Mouse (Mus musculus): ENCODE data around the gene Mmp9. TPM values are rescaled to one million over a fixed set of nuclear protein-coding genes. Genes with fewer than 3 reads are reported as not detected.

Mmp9 gene
- polyA plus RNA-seq, 1 experiment from 2014 or later, result 2.0 TPM

GRCm38 (mm10) chr2:164967193-164967592 lies 26.6 kb downstream of the Mmp9 start:
- H3K9me3 ChIP-seq (ENCODE audit: control insufficient read depth, low read length), result no peaks in the 10 kb centered on the region
- ATAC-seq (ENCODE audit: low FRiP score), result no peak
- H3K36me3 ChIP-seq (ENCODE audit: control insufficient read depth, insufficient read depth, low read length), result no peaks in the 10 kb centered on the region
- no peak overlapping the region for H3K9ac ChIP-seq (ENCODE audit: low read length)
- 6% methylated on average over 6 of the region's 6 CpGs for WGBS
- no peak for DNase-seq (ENCODE audit: low spot score, missing footprints)
- no peak overlapping the region for H3K27ac ChIP-seq (ENCODE audit: low read depth, low read length)
- no peak overlapping the region for H3K4me2 ChIP-seq
- no peak overlapping the region for H3K4me3 ChIP-seq (ENCODE audit: low read depth, low read length)
- peaks cover 31% of the 10 kb centered on the region for H3K4me1 ChIP-seq (ENCODE audit: control insufficient read depth, insufficient read depth, low read length)
- H3K27me3 ChIP-seq (ENCODE audit: control insufficient read depth, insufficient read depth, low read length), result peaks cover 64% of the 10 kb centered on the region

- H3K9ac ChIP-seq (ENCODE audit: low read length), result no peak overlapping the region
- DNase-seq (ENCODE audit: low spot score, missing footprints) (peak; percentile 89), ATAC-seq (ENCODE audit: low FRiP score) (no peak; the same call in 1 of the 2 replicates)
- H3K4me1 ChIP-seq (ENCODE audit: control insufficient read depth, insufficient read depth, low read length), result peaks cover 31% of the 10 kb centered on the region
- no peaks in the 10 kb centered on the region for H3K9me3 ChIP-seq (ENCODE audit: control insufficient read depth, low read length)
- peak overlapping the region; percentile 48 for H3K4me2 ChIP-seq
- H3K27me3 ChIP-seq (ENCODE audit: control insufficient read depth, insufficient read depth, low read length), result peaks cover 67% of the 10 kb centered on the region
- 2% methylated on average over 64 of the region's 65 CpGs for WGBS
- H3K4me3 ChIP-seq (ENCODE audit: low read depth, low read length), result peak overlapping the region; percentile 34
- H3K27ac ChIP-seq (ENCODE audit: low read depth, low read length), result no peak overlapping the region
- H3K36me3 ChIP-seq (ENCODE audit: control insufficient read depth, insufficient read depth, low read length), result no peaks in the 10 kb centered on the region
Measured at GRCm38 (mm10) chr2:164967761-164968440, 27.3 kb downstream of the Mmp9 start.

GRCm38 (mm10) chr2:164968451-164968851 lies 27.9 kb downstream of the Mmp9 start:
- peak; percentile 97 for DNase-seq (ENCODE audit: low spot score, missing footprints)
- under 1% methylated on average over 29 of the region's 29 CpGs for WGBS
- peaks cover 31% of the 10 kb centered on the region for H3K4me1 ChIP-seq (ENCODE audit: control insufficient read depth, insufficient read depth, low read length)
- H3K4me3 ChIP-seq (ENCODE audit: low read depth, low read length), result peak overlapping the region; percentile 34
- H3K36me3 ChIP-seq (ENCODE audit: control insufficient read depth, insufficient read depth, low read length), result no peaks in the 10 kb centered on the region
- H3K4me2 ChIP-seq, result peak overlapping the region; percentile 48
- H3K27me3 ChIP-seq (ENCODE audit: control insufficient read depth, insufficient read depth, low read length), result peaks cover 67% of the 10 kb centered on the region
- H3K9ac ChIP-seq (ENCODE audit: low read length), result no peak overlapping the region
- peak; percentile 28; the same call in 1 of the 2 replicates for ATAC-seq (ENCODE audit: low FRiP score)
- no peaks in the 10 kb centered on the region for H3K9me3 ChIP-seq (ENCODE audit: control insufficient read depth, low read length)
- no peak overlapping the region for H3K27ac ChIP-seq (ENCODE audit: low read depth, low read length)

- Histone ChIP-seq H3K9ac (ENCODE audit: low read length) (no peak overlapping the region), H3K36me3 (ENCODE audit: control insufficient read depth, insufficient read depth, low read length) (no peaks in the 10 kb centered on the region), H3K9me3 (ENCODE audit: control insufficient read depth, low read length) (no peaks in the 10 kb centered on the region), H3K27me3 (ENCODE audit: control insufficient read depth, insufficient read depth, low read length) (peaks cover 67% of the 10 kb centered on the region), H3K27ac (ENCODE audit: low read depth, low read length) (no peak overlapping the region), H3K4me3 (ENCODE audit: low read depth, low read length) (peak overlapping the region; percentile 34; the same call in 1 of the 2 replicates), H3K4me2 (peak overlapping the region; percentile 48; the same call in 1 of the 2 replicates), H3K4me1 (ENCODE audit: control insufficient read depth, insufficient read depth, low read length) (peaks cover 29% of the 10 kb centered on the region)
- DNase-seq (ENCODE audit: low spot score, missing footprints) (peak; percentile 90), ATAC-seq (ENCODE audit: low FRiP score) (no peak)
- 2% methylated on average over 16 of the region's 21 CpGs for WGBS
Measured at GRCm38 (mm10) chr2:164969348-164969781, 28.8 kb downstream of the Mmp9 start.

- H3K9ac ChIP-seq (ENCODE audit: low read length), result 0 out of 2 replicates have a peak overlapping the region, but pooled peaks have one; percentile 10
- H3K4me2 ChIP-seq, result peak overlapping the region; percentile 44
- WGBS, result 0% methylated on average over 42 of the region's 42 CpGs
- DNase-seq (ENCODE audit: low spot score, missing footprints) (peak; percentile 92), ATAC-seq (ENCODE audit: low FRiP score) (peak; percentile 70; the same call in 1 of the 2 replicates)
- peak overlapping the region; percentile 19 for H3K4me3 ChIP-seq (ENCODE audit: low read depth, low read length)
- no peak overlapping the region for H3K27ac ChIP-seq (ENCODE audit: low read depth, low read length)
- H3K27me3 ChIP-seq (ENCODE audit: control insufficient read depth, insufficient read depth, low read length), result peaks cover 66% of the 10 kb centered on the region
- no peaks in the 10 kb centered on the region for H3K36me3 ChIP-seq (ENCODE audit: control insufficient read depth, insufficient read depth, low read length)
- H3K9me3 ChIP-seq (ENCODE audit: control insufficient read depth, low read length), result no peaks in the 10 kb centered on the region
- H3K4me1 ChIP-seq (ENCODE audit: control insufficient read depth, insufficient read depth, low read length), result peaks cover 22% of the 10 kb centered on the region
Measured at GRCm38 (mm10) chr2:164970631-164971196, 30.1 kb downstream of the Mmp9 start.

GRCm38 (mm10) chr2:164972646-164973045 lies 32.1 kb downstream of the Mmp9 start:
- Histone ChIP-seq H3K4me2 (no peak overlapping the region), H3K27ac (ENCODE audit: low read depth, low read length) (no peak overlapping the region), H3K4me3 (ENCODE audit: low read depth, low read length) (no peak overlapping the region), H3K27me3 (ENCODE audit: control insufficient read depth, insufficient read depth, low read length) (peaks cover 47% of the 10 kb centered on the region), H3K9me3 (ENCODE audit: control insufficient read depth, low read length) (no peaks in the 10 kb centered on the region), H3K4me1 (ENCODE audit: control insufficient read depth, insufficient read depth, low read length) (peaks cover 20% of the 10 kb centered on the region), H3K36me3 (ENCODE audit: control insufficient read depth, insufficient read depth, low read length) (no peaks in the 10 kb centered on the region), H3K9ac (ENCODE audit: low read length) (no peak overlapping the region)
- no peak for ATAC-seq (ENCODE audit: low FRiP score)
- no peak for DNase-seq (ENCODE audit: low spot score, missing footprints)
- WGBS, result 76% methylated on average over 5 of the region's 5 CpGs

GRCm38 (mm10) chr2:164975611-164976010 lies 35.0 kb downstream of the Mmp9 start:
- ATAC-seq (ENCODE audit: low FRiP score) (no peak), DNase-seq (ENCODE audit: low spot score, missing footprints) (no peak)
- Histone ChIP-seq H3K4me3 (ENCODE audit: low read depth, low read length) (no peak overlapping the region), H3K9me3 (ENCODE audit: control insufficient read depth, low read length) (no peaks in the 10 kb centered on the region), H3K27me3 (ENCODE audit: control insufficient read depth, insufficient read depth, low read length) (peaks cover 17% of the 10 kb centered on the region), H3K9ac (ENCODE audit: low read length) (no peak overlapping the region), H3K4me1 (ENCODE audit: control insufficient read depth, insufficient read depth, low read length) (peaks cover 6% of the 10 kb centered on the region), H3K27ac (ENCODE audit: low read depth, low read length) (no peak overlapping the region), H3K4me2 (no peak overlapping the region), H3K36me3 (ENCODE audit: control insufficient read depth, insufficient read depth, low read length) (no peaks in the 10 kb centered on the region)
- 77% methylated on average over 6 of the region's 6 CpGs for WGBS

GRCm38 (mm10) chr2:164979749-164980148 lies 39.2 kb downstream of the Mmp9 start:
- peaks cover 4% of the 10 kb centered on the region; the same call in 1 of the 2 replicates for H3K4me1 ChIP-seq (ENCODE audit: control insufficient read depth, insufficient read depth, low read length)
- H3K27me3 ChIP-seq (ENCODE audit: control insufficient read depth, insufficient read depth, low read length), result no peaks in the 10 kb centered on the region
- 16% methylated on average over 7 of the region's 7 CpGs for WGBS
- H3K9ac ChIP-seq (ENCODE audit: low read length), result no peak overlapping the region
- no peak overlapping the region for H3K4me2 ChIP-seq
- H3K4me3 ChIP-seq (ENCODE audit: low read depth, low read length), result no peak overlapping the region
- DNase-seq (ENCODE audit: low spot score, missing footprints) (peak; percentile 90), ATAC-seq (ENCODE audit: low FRiP score) (no peak)
- H3K9me3 ChIP-seq (ENCODE audit: control insufficient read depth, low read length), result no peaks in the 10 kb centered on the region
- H3K27ac ChIP-seq (ENCODE audit: low read depth, low read length), result no peak overlapping the region
- no peaks in the 10 kb centered on the region for H3K36me3 ChIP-seq (ENCODE audit: control insufficient read depth, insufficient read depth, low read length)

- H3K9ac ChIP-seq (ENCODE audit: low read length), result no peak overlapping the region
- H3K9me3 ChIP-seq (ENCODE audit: control insufficient read depth, low read length), result no peaks in the 10 kb centered on the region
- H3K4me3 ChIP-seq (ENCODE audit: low read depth, low read length), result no peak overlapping the region
- no peaks in the 10 kb centered on the region for H3K27me3 ChIP-seq (ENCODE audit: control insufficient read depth, insufficient read depth, low read length)
- H3K36me3 ChIP-seq (ENCODE audit: control insufficient read depth, insufficient read depth, low read length), result no peaks in the 10 kb centered on the region
- ATAC-seq (ENCODE audit: low FRiP score) (no peak), DNase-seq (ENCODE audit: low spot score, missing footprints) (no peak)
- peaks cover 4% of the 10 kb centered on the region; the same call in 1 of the 2 replicates for H3K4me1 ChIP-seq (ENCODE audit: control insufficient read depth, insufficient read depth, low read length)
- no peak overlapping the region for H3K27ac ChIP-seq (ENCODE audit: low read depth, low read length)
- H3K4me2 ChIP-seq, result no peak overlapping the region
- 85% methylated on average over 6 of the region's 6 CpGs for WGBS
Measured at GRCm38 (mm10) chr2:164985962-164986361, 45.4 kb downstream of the Mmp9 start.
